Mouse (Mus musculus): ENCODE results near the gene Zyg11b. TPM values are rescaled to one million over a fixed set of nuclear protein-coding genes. Genes with fewer than 3 reads are reported as not detected.

Zyg11b gene
- 10 to 100 TPM; 44.6 to 51.1 TPM for total RNA-seq (2021)
- long read RNA-seq, experiment 1, partial matches to known transcripts, result 0 of 4 reads
- long read RNA-seq, experiment 1, other reads (novel, unspliced or antisense), result 4 of 4 reads
- long read RNA-seq, experiment 2, full-length matches to known transcripts, result 1 of 21 reads
- long read RNA-seq, experiment 2, partial matches to known transcripts, result 2 of 21 reads
- long read RNA-seq, experiment 2, other reads (novel, unspliced or antisense), result 18 of 21 reads

- peak; percentile 94 for DNase-seq
Observed at GRCm38 (mm10) chr4:108300670-108301373, at the start of gene Zyg11b. Gene Zyg11b (minus strand): TSS chr4:108301096.

- no peak for DNase-seq
Observed at GRCm38 (mm10) chr4:108349836-108350547, 49.1 kb upstream of the Zyg11b start.

- no peak for DNase-seq
Observed at GRCm38 (mm10) chr4:108349064-108349463, 48.2 kb upstream of the Zyg11b start.

GRCm38 (mm10) chr4:108348256-108348875, 47.5 kb upstream of the Zyg11b start:
- DNase-seq, result peak; percentile 87

GRCm38 (mm10) chr4:108347111-108347510, 46.2 kb upstream of the Zyg11b start:
- DNase-seq, result no peak

GRCm38 (mm10) chr4:108345826-108346225, 44.9 kb upstream of the Zyg11b start:
- no peak for DNase-seq

GRCm38 (mm10) chr4:108344631-108345083, 43.8 kb upstream of the Zyg11b start:
- no peak for DNase-seq

GRCm38 (mm10) chr4:108339277-108339690, 38.4 kb upstream of the Zyg11b start:
- no peak for DNase-seq

GRCm38 (mm10) chr4:108338811-108339210, 37.9 kb upstream of the Zyg11b start:
- no peak for DNase-seq

- no peak for DNase-seq
Observed at GRCm38 (mm10) chr4:108338321-108338733, 37.4 kb upstream of the Zyg11b start.

GRCm38 (mm10) chr4:108337817-108338216, 36.9 kb upstream of the Zyg11b start:
- no peak for DNase-seq

GRCm38 (mm10) chr4:108336765-108337164, 35.9 kb upstream of the Zyg11b start:
- no peak for DNase-seq

- no peak for DNase-seq
Observed at GRCm38 (mm10) chr4:108335413-108335812, 34.5 kb upstream of the Zyg11b start.

- DNase-seq, result no peak
Observed at GRCm38 (mm10) chr4:108332041-108332440, 31.1 kb upstream of the Zyg11b start.

- DNase-seq, result no peak
Observed at GRCm38 (mm10) chr4:108329840-108330239, 28.9 kb upstream of the Zyg11b start.

GRCm38 (mm10) chr4:108327730-108328484, 27.0 kb upstream of the Zyg11b start, which contains the start of gene Coa7:
Gene Coa7 (plus strand): TSS chr4:108328140.
- peak; percentile 94 for DNase-seq

GRCm38 (mm10) chr4:108327071-108327579, 26.2 kb upstream of the Zyg11b start:
- no peak for DNase-seq

GRCm38 (mm10) chr4:108323588-108323987, 22.7 kb upstream of the Zyg11b start:
- DNase-seq, result no peak

GRCm38 (mm10) chr4:108320627-108321380, 19.9 kb upstream of the Zyg11b start:
- DNase-seq, result no peak

GRCm38 (mm10) chr4:108319747-108320146, 18.9 kb upstream of the Zyg11b start:
- DNase-seq, result no peak
